Mouse (Mus musculus): ENCODE measurements around the gene Znhit1. TPM values are rescaled to one million over a fixed set of nuclear protein-coding genes. Genes with fewer than 3 reads are reported as not detected.

Znhit1 gene
- 80.6 and 93.2 TPM in 2 replicates for polyA plus RNA-seq (2014; fragmentation: Nextera tagmentation; extraction: Ambion mirVana)

DNA sequence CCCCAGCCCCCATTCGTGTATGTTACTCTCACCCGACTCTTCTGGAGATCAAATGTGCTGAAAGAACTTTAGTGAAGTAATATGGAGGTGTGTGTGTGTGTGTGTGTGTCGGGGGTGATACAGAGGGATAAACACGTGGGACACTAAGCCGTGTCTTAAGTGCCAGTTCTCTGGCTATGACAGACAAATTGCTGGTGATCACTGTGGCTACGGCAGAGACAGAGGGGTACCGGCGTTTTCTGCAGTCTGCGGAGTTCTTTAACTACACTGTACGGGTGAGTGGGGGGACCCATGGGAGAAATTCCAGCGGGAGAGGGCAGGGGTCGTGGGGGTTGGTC, at the start of gene Znhit1:
TSS of gene Znhit1 (minus strand) at position 88 of the 338 bp plus-strand sequence.
- no peaks in the 10 kb centered on the region for H3K9me3 ChIP-seq (ENCODE audit: control insufficient read depth, low read length)
- 2% methylated on average over 12 of the region's 12 CpGs for WGBS
- ATAC-seq (ENCODE audit: low FRiP score, low TSS enrichment): peak; percentile 22; the same call in 1 of the 2 replicates

DNA sequence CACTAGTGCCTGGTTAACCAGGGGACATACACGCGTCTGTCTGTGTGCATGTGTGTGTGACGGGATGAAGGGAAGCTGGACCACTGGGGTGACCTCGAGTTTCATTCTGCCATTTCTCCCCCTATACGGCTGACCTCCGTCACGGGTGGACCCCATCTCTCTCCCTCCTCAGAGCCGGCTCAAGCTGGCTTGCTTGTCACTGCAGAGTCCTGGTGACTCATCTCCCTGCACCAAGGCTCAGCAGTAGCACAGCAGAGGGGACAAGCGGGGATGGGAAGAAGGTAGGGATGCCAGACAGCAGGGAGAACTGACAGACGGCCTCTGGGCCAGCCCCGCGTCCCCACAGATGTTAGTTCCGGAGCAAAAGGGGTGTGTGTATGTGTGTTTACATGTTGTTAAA, 48.4 kb upstream of the Znhit1 start:
- H3K36me3 ChIP-seq (ENCODE audit: control insufficient read depth, insufficient read depth, low read length): peaks cover 47% of the 10 kb centered on the region

More for the DNA sequence above, at the start of gene Znhit1:
- Histone ChIP-seq H3K9ac (ENCODE audit: low read depth, low read length) (peak within 1 kb of the TSS; percentile 90), H3K4me3 (ENCODE audit: low read length) (peak within 1 kb of the TSS; percentile 85), H3K4me1 (ENCODE audit: control insufficient read depth, insufficient read depth, low read length) (peaks cover 12% of the 10 kb centered on the region; the same call in 1 of the 2 replicates), H3K27me3 (ENCODE audit: control insufficient read depth, insufficient read depth, low read length) (no peaks in the 10 kb centered on the region), H3K27ac (ENCODE audit: low read depth, low read length) (peak within 1 kb of the TSS; percentile 92), H3K36me3 (ENCODE audit: control insufficient read depth, insufficient read depth, low read length) (peaks cover 42% of the 10 kb centered on the region), H3K4me2 (replicated peaks; ENCODE audit: low read depth, low read length) (peak within 1 kb of the TSS; percentile 70)

DNA sequence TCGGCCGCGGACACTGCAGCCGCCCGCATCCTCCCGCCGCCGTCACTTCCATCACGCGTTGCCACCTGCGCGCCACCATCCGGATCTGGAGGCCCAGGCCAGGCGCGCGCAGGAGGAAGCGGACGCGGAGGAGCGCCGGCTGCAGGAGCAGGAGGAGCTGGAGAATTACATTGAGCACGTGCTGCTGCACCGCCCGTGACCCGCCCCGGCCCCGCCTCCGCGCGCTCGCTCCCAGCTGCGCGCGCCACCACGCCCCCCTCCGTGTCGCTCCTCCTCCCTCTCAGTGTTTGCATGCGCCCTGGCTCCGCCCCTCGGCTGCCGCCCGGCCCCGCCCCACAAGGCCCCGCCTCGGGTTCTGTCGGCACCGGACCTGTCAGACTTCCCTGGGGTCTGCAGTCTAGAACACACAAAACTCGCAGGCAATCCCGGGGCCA, 44.8 kb upstream of the Znhit1 start:
- Histone ChIP-seq H3K27ac (ENCODE audit: low read depth, low read length) (no peak overlapping the region), H3K36me3 (ENCODE audit: control insufficient read depth, insufficient read depth, low read length) (peaks cover 16% of the 10 kb centered on the region; the same call in 1 of the 2 replicates), H3K9me3 (ENCODE audit: control insufficient read depth, low read length) (no peaks in the 10 kb centered on the region), H3K27me3 (ENCODE audit: control insufficient read depth, insufficient read depth, low read length) (peaks cover 45% of the 10 kb centered on the region), H3K4me3 (ENCODE audit: low read length) (peak overlapping the region; percentile 49), H3K9ac (ENCODE audit: low read depth, low read length) (peak overlapping the region; percentile 40), H3K4me2 (replicated peaks; ENCODE audit: low read depth, low read length) (peak overlapping the region; percentile 99), H3K4me1 (ENCODE audit: control insufficient read depth, insufficient read depth, low read length) (peaks cover 29% of the 10 kb centered on the region)
- ATAC-seq (ENCODE audit: low FRiP score, low TSS enrichment): peak; percentile 80
- WGBS: under 1% methylated on average over 46 of the region's 49 CpGs

More for the DNA sequence above, 48.4 kb upstream of the Znhit1 start:
- no peak overlapping the region for H3K9ac ChIP-seq (ENCODE audit: low read depth, low read length)
- no peak overlapping the region for H3K27ac ChIP-seq (ENCODE audit: low read depth, low read length)
- no peaks in the 10 kb centered on the region for H3K9me3 ChIP-seq (ENCODE audit: control insufficient read depth, low read length)
- 89% methylated on average over 13 of the region's 13 CpGs for WGBS
- H3K4me3 ChIP-seq (ENCODE audit: low read length): no peak overlapping the region
- ATAC-seq (ENCODE audit: low FRiP score, low TSS enrichment): no peak
- peaks cover 13% of the 10 kb centered on the region for H3K27me3 ChIP-seq (ENCODE audit: control insufficient read depth, insufficient read depth, low read length)
- H3K4me1 ChIP-seq (ENCODE audit: control insufficient read depth, insufficient read depth, low read length): peaks cover 17% of the 10 kb centered on the region; the same call in 1 of the 2 replicates
- H3K4me2 ChIP-seq (replicated peaks; ENCODE audit: low read depth, low read length): no peak overlapping the region

GRCm38 (mm10) chr5:137032033-137032421, 44.2 kb upstream of the Znhit1 start:
- Histone ChIP-seq H3K4me1 (ENCODE audit: control insufficient read depth, insufficient read depth, low read length) (peaks cover 29% of the 10 kb centered on the region), H3K9me3 (ENCODE audit: control insufficient read depth, low read length) (no peaks in the 10 kb centered on the region), H3K4me3 (ENCODE audit: low read length) (peak overlapping the region; percentile 49), H3K27ac (ENCODE audit: low read depth, low read length) (no peak overlapping the region), H3K36me3 (ENCODE audit: control insufficient read depth, insufficient read depth, low read length) (peaks cover 10% of the 10 kb centered on the region; the same call in 1 of the 2 replicates), H3K9ac (ENCODE audit: low read depth, low read length) (no peak overlapping the region), H3K27me3 (ENCODE audit: control insufficient read depth, insufficient read depth, low read length) (peaks cover 45% of the 10 kb centered on the region), H3K4me2 (replicated peaks; ENCODE audit: low read depth, low read length) (peak overlapping the region; percentile 99)
- ATAC-seq (ENCODE audit: low FRiP score, low TSS enrichment): no peak
- 0% methylated on average over 31 of the region's 33 CpGs for WGBS

DNA sequence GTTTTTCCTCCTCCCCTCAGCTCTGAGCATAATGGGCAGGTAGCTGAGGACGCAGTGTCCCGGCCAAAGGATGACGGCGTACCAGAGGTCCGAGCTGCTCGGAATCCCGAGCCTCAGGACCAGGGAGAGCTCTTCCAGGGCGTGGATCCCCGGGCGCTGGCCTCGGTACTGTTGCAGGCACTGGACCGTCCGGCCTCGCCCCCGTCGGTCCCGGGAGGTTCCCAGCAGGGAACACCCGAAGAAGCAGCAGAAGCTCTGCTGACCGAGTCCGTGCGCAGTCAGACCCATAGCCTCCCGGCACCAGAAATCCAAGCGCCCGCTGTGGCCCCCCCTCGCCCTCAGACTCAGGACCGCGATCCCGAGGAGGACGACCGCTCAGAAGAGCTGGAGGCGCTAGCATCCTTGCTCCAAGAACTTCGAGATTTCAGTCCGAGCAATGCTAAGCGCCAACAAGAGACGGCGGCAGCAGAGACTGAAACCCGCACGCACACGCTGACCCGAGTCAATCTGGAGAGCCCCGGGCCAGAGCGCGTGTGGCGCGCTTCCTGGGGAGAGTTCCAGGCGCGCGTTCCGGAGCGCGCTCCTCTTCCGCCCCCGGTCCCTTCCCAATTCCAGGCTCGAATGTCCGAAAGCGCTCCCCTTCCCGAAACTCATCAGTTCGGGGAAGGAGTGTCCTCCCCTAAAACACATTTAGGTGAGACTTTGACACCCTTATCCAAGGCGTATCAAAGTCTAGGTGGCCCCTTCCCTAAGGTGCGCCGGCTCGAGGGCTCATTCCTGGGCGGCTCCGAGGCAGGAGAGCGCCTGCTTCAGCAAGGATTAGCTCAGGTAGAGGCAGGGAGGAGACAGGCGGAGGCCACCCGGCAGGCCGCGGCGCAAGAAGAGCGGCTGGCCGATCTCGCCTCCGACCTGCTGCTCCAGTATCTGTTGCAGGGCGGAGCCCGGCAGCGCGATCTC, 43.5 kb upstream of the Znhit1 start:
- peaks cover 29% of the 10 kb centered on the region for H3K4me1 ChIP-seq (ENCODE audit: control insufficient read depth, insufficient read depth, low read length)
- H3K27me3 ChIP-seq (ENCODE audit: control insufficient read depth, insufficient read depth, low read length): peaks cover 51% of the 10 kb centered on the region
- ATAC-seq (ENCODE audit: low FRiP score, low TSS enrichment): no peak
- H3K27ac ChIP-seq (ENCODE audit: low read depth, low read length): no peak overlapping the region
- H3K9ac ChIP-seq (ENCODE audit: low read depth, low read length): no peak overlapping the region
- H3K36me3 ChIP-seq (ENCODE audit: control insufficient read depth, insufficient read depth, low read length): peaks cover 4% of the 10 kb centered on the region; the same call in 1 of the 2 replicates
- H3K4me2 ChIP-seq (replicated peaks; ENCODE audit: low read depth, low read length): peak overlapping the region; percentile 99
- H3K9me3 ChIP-seq (ENCODE audit: control insufficient read depth, low read length): no peaks in the 10 kb centered on the region
- under 1% methylated on average over 77 of the region's 78 CpGs for WGBS
- peak overlapping the region; percentile 49 for H3K4me3 ChIP-seq (ENCODE audit: low read length)

GRCm38 (mm10) chr5:137030416-137030810, 42.6 kb upstream of the Znhit1 start:
- WGBS: 14% methylated on average over 22 of the region's 22 CpGs
- no peak overlapping the region for H3K9ac ChIP-seq (ENCODE audit: low read depth, low read length)
- no peaks in the 10 kb centered on the region for H3K36me3 ChIP-seq (ENCODE audit: control insufficient read depth, insufficient read depth, low read length)
- peaks cover 61% of the 10 kb centered on the region for H3K27me3 ChIP-seq (ENCODE audit: control insufficient read depth, insufficient read depth, low read length)
- H3K9me3 ChIP-seq (ENCODE audit: control insufficient read depth, low read length): no peaks in the 10 kb centered on the region
- H3K27ac ChIP-seq (ENCODE audit: low read depth, low read length): no peak overlapping the region
- no peak for ATAC-seq (ENCODE audit: low FRiP score, low TSS enrichment)
- peaks cover 29% of the 10 kb centered on the region for H3K4me1 ChIP-seq (ENCODE audit: control insufficient read depth, insufficient read depth, low read length)
- H3K4me3 ChIP-seq (ENCODE audit: low read length): peak overlapping the region; percentile 35; the same call in 1 of the 2 replicates
- H3K4me2 ChIP-seq (replicated peaks; ENCODE audit: low read depth, low read length): peak overlapping the region; percentile 64

- peak overlapping the region; percentile 64 for H3K4me2 ChIP-seq (replicated peaks; ENCODE audit: low read depth, low read length)
- ATAC-seq (ENCODE audit: low FRiP score, low TSS enrichment): peak; percentile 63
- H3K36me3 ChIP-seq (ENCODE audit: control insufficient read depth, insufficient read depth, low read length): no peaks in the 10 kb centered on the region
- peak overlapping the region; percentile 35 for H3K4me3 ChIP-seq (ENCODE audit: low read length)
- peaks cover 66% of the 10 kb centered on the region for H3K27me3 ChIP-seq (ENCODE audit: control insufficient read depth, insufficient read depth, low read length)
- no peak overlapping the region for H3K27ac ChIP-seq (ENCODE audit: low read depth, low read length)
- H3K9ac ChIP-seq (ENCODE audit: low read depth, low read length): no peak overlapping the region; the same call in 1 of the 2 replicates
- H3K4me1 ChIP-seq (ENCODE audit: control insufficient read depth, insufficient read depth, low read length): peaks cover 33% of the 10 kb centered on the region
- no peaks in the 10 kb centered on the region for H3K9me3 ChIP-seq (ENCODE audit: control insufficient read depth, low read length)
- WGBS: under 1% methylated on average over 51 of the region's 52 CpGs
Measured at GRCm38 (mm10) chr5:137029643-137030415, 42.0 kb upstream of the Znhit1 start.

DNA sequence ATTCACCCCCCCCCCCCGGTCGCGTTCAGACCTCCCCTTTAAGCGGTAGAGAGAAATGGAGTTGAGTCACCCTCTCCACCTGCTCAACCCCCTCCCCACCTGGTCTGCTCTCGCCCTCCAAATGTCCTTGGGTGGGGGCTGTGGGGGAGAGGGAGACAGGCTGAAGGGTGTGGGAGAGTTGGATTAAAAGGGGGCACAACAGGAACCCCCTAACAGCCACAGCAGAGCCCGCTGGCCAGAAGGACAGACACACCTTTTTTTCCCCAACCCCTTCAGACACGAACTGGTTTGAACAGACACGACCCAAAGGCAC, 41.4 kb upstream of the Znhit1 start:
- H3K27me3 ChIP-seq (ENCODE audit: control insufficient read depth, insufficient read depth, low read length): peaks cover 71% of the 10 kb centered on the region
- H3K9ac ChIP-seq (ENCODE audit: low read depth, low read length): no peak overlapping the region
- no peak for ATAC-seq (ENCODE audit: low FRiP score, low TSS enrichment)
- WGBS: 0% methylated on average over 8 of the region's 8 CpGs
- peaks cover 33% of the 10 kb centered on the region for H3K4me1 ChIP-seq (ENCODE audit: control insufficient read depth, insufficient read depth, low read length)
- peak overlapping the region; percentile 64 for H3K4me2 ChIP-seq (replicated peaks; ENCODE audit: low read depth, low read length)
- H3K36me3 ChIP-seq (ENCODE audit: control insufficient read depth, insufficient read depth, low read length): no peaks in the 10 kb centered on the region
- no peak overlapping the region for H3K27ac ChIP-seq (ENCODE audit: low read depth, low read length)
- no peaks in the 10 kb centered on the region for H3K9me3 ChIP-seq (ENCODE audit: control insufficient read depth, low read length)
- peak overlapping the region; percentile 35; the same call in 1 of the 2 replicates for H3K4me3 ChIP-seq (ENCODE audit: low read length)
